Mouse (Mus musculus) CH12.LX (cell line): ENCODE results near the gene 2900011O08Rik.

ENCODE experiments used
- HCFC1 ChIP-seq: IDR thresholded peaks from 2 replicates; pipeline ENCODE4 v1.6.1; 2012; ENCODE audit warnings: low read depth, mild to moderate bottlenecking, inconsistent platforms, low read length, improper control_type of control experiment
- ZMIZ1 ChIP-seq: IDR thresholded peaks from 2 replicates; pipeline ENCODE4 v1.6.1; 2012; ENCODE audit warnings: low read depth, mild to moderate bottlenecking, inconsistent platforms, low read length, improper control_type of control experiment

GRCm38 (mm10) chr16:14029072-14029471 lies 42.7 kb downstream of the 2900011O08Rik start:
- TF ChIP-seq HCFC1 (no peak), ZMIZ1 (no peak)
